Mouse (Mus musculus): ENCODE results near the gene Casz1.

GRCm38 (mm10) chr4:148760152-148760551 lies 44.1 kb upstream of the Casz1 start:
- TF ChIP-seq NANOG (IDR thresholded peaks at IDR 0.05; ENCODE audit: borderline replicate concordance, low read length) = no peak
- TF ChIP-seq CTCF (conservative IDR thresholded peaks at IDR 0.05; ENCODE audit: low read length) = no peak

All from E14TG2a.4 (cell line).